Mouse (Mus musculus) skeletal muscle tissue, adult 2 months (tissue): ENCODE results near the gene Tspyl3.
A peak's percentile ranks its signal among the peaks of the same experiment; 100 is the strongest.
"Not testable (repeated sequence)": the region's sequence is repeated elsewhere in the genome, so short reads cannot be mapped to it uniquely, and the experiment has no call there.

Source experiments
- DNase-seq: peaks from one replicate; pipeline ENCODE4 v3.0.0-alpha.2; 2012; ENCODE audit warnings: low read depth, low spot score

Gene Tspyl3

GRCm38 (mm10) chr2:153224946-153225594, at the start of gene Tspyl3:
Gene Tspyl3, minus strand, starts transcription at chr2:153225441.
- no peak for DNase-seq

GRCm38 (mm10) chr2:153274919-153275247, 49.6 kb upstream of the Tspyl3 start:
- DNase-seq: no peak

GRCm38 (mm10) chr2:153274200-153274918, 49.1 kb upstream of the Tspyl3 start:
- DNase-seq: not testable (repeated sequence)

- not testable (repeated sequence) for DNase-seq
Observed at GRCm38 (mm10) chr2:153270231-153270915, 45.1 kb upstream of the Tspyl3 start.

- DNase-seq: no peak
Observed at GRCm38 (mm10) chr2:153267331-153267730, 42.1 kb upstream of the Tspyl3 start.

- no peak for DNase-seq
Observed at GRCm38 (mm10) chr2:153263053-153263452, 37.8 kb upstream of the Tspyl3 start.

GRCm38 (mm10) chr2:153259864-153260674, 34.8 kb upstream of the Tspyl3 start:
- no peak for DNase-seq

- no peak for DNase-seq
Observed at GRCm38 (mm10) chr2:153259030-153259863, 34.0 kb upstream of the Tspyl3 start.

- no peak for DNase-seq
Observed at GRCm38 (mm10) chr2:153256604-153257003, 31.4 kb upstream of the Tspyl3 start.

- DNase-seq: no peak
Observed at GRCm38 (mm10) chr2:153249751-153250150, 24.5 kb upstream of the Tspyl3 start.

- no peak for DNase-seq
Observed at GRCm38 (mm10) chr2:153242156-153242555, 16.9 kb upstream of the Tspyl3 start.

GRCm38 (mm10) chr2:153241250-153242014, 16.2 kb upstream of the Tspyl3 start, which contains the start of the genes Plagl2 and Pofut1:
Gene Plagl2, minus strand, starts transcription at chr2:153241426.
Gene Pofut1, plus strand, starts transcription at chr2:153241533.
- DNase-seq: peak; percentile 81

GRCm38 (mm10) chr2:153240701-153241235, 15.5 kb upstream of the Tspyl3 start:
- no peak for DNase-seq

GRCm38 (mm10) chr2:153239860-153240480, 14.7 kb upstream of the Tspyl3 start:
- no peak for DNase-seq

GRCm38 (mm10) chr2:153239021-153239859, 14.0 kb upstream of the Tspyl3 start:
- DNase-seq: no peak

GRCm38 (mm10) chr2:153238406-153238805, 13.2 kb upstream of the Tspyl3 start:
- DNase-seq: no peak

- DNase-seq: no peak
Observed at GRCm38 (mm10) chr2:153237891-153238290, 12.7 kb upstream of the Tspyl3 start.

GRCm38 (mm10) chr2:153237193-153237592, 12.0 kb upstream of the Tspyl3 start:
- no peak for DNase-seq
